Mouse (Mus musculus) heart, postnatal 0 days (tissue): ENCODE measurements around the gene Large1. TPM values are rescaled to one million over a fixed set of nuclear protein-coding genes. Genes with fewer than 3 reads are reported as not detected.

Experiments
- ATAC-seq: fragments of 200-750 bp; cut with Nextera tagmentation; 2 replicates; pipeline ENCODE4 v1.8.0; 2017; ENCODE audit warnings: low read depth, moderate number of reproducible peaks, moderate library complexity; ENCODE audit not compliant: insufficient read depth
- DNase-seq: peaks from one replicate; pipeline ENCODE4 v3.0.0-alpha.2; 2016; ENCODE audit warnings: low spot score
- H3K27ac ChIP-seq: fragments of 300-500 bp; sonication (generic); 2 replicates; pipeline ENCODE4 v1.5.1; 2014; ENCODE audit warnings: low read depth, mild to moderate bottlenecking
- H3K27me3 ChIP-seq: fragments of 300-500 bp; sonication (generic); 2 replicates; pipeline ENCODE4 v1.6.1; 2014; ENCODE audit warnings: low read length, mixed read lengths; ENCODE audit not compliant: control insufficient read depth, insufficient read depth
- H3K36me3 ChIP-seq: fragments of 300-500 bp; sonication (generic); replicated peaks from 2 replicates; pipeline ENCODE4 v1.6.1; 2014; ENCODE audit warnings: low read length, mixed read lengths; ENCODE audit not compliant: control insufficient read depth, insufficient read depth
- H3K4me1 ChIP-seq: fragments of 300-500 bp; sonication (generic); 2 replicates; pipeline ENCODE4 v1.6.1; 2014; ENCODE audit warnings: antibody characterized with exemption; ENCODE audit not compliant: control insufficient read depth, insufficient read depth
- H3K4me2 ChIP-seq: fragments of 300-500 bp; sonication (generic); 2 replicates; pipeline ENCODE4 v1.6.1; 2014; ENCODE audit warnings: low read depth, mild to moderate bottlenecking, low read length, moderate library complexity
- H3K4me3 ChIP-seq: fragments of 300-500 bp; sonication (generic); 2 replicates; pipeline ENCODE4 v1.5.1; 2014; ENCODE audit warnings: low read depth, low read length
- H3K9ac ChIP-seq: fragments of 300-500 bp; sonication (generic); replicated peaks from 2 replicates; pipeline ENCODE4 v1.6.1; 2014; ENCODE audit warnings: low read depth, low read length, mixed read lengths
- H3K9me3 ChIP-seq: fragments of 300-500 bp; sonication (generic); replicated peaks from 2 replicates; pipeline ENCODE4 v1.6.1; 2016; ENCODE audit warnings: low read length; ENCODE audit not compliant: control insufficient read depth
- CTCF ChIP-seq: IDR thresholded peaks from 2 replicates; pipeline ENCODE4 v1.5.1; 2016; ENCODE audit warnings: antibody characterized with exemption, control low read depth, low read depth
- EP300 ChIP-seq: IDR thresholded peaks from 2 replicates; pipeline ENCODE4 v1.6.1; 2016; ENCODE audit warnings: antibody characterized with exemption, low read depth
- WGBS: fragments of 180-500 bp; shearing (Covaris S2); extraction: QIAGEN DNeasy Blood & Tissue Kit; methylation state at CpG from one replicate; pipeline ENCODE4 v1.1.7; 2014; 5-methylcytosine and 5-hydroxymethylcytosine counted together
- microRNA-seq: library from miRNA; unstranded; fragments of <30 nt; microRNA quantifications from one replicate; pipeline ENCODE4, GENCODE M21; 2016
- polyA plus RNA-seq: library from polyadenylated mRNA; unstranded; fragments of >200 nt; fragmentation: Nextera tagmentation; extraction: Ambion mirVana; gene quantifications from 2 replicates; pipeline ENCODE4 v1.2.1, GENCODE M21; 2015
- total RNA-seq: library from RNA; depleted of rRNA; stranded (reverse); fragments of >200 nt; gene quantifications from 2 replicates; pipeline ENCODE4 v1.2.3, GENCODE M21; 2014; ENCODE audit warnings: low replicate concordance

The Large1 gene
- total and polyA plus RNA-seq, 2 experiments from 2014 or later = 5.9 to 41.0 TPM

DNA sequence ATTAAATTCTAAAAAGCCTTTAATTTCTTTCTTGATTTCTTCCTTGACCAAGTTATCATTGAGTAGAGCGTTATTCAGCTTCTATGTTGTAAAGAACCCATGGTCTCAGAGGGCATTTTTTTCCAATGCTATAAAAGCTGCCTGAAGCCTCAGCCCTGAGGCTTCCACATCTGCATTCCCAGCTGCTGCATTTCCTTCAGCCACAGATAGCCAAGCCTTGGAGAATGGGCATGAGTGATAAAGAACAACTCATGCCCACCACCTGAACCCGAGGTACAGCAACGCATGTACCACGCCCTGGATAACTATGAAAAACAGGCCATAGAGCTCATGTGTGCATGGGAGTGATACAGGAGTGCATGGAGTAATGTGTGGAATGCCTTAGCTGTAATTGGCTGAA is 572.7 kb downstream of the Large1 start:
- no peaks in the 10 kb centered on the region for H3K9me3 ChIP-seq
- TF ChIP-seq CTCF = no peak
- TF ChIP-seq EP300 = no peak
- 87% methylated on average over 4 of the region's 4 CpGs for WGBS

DNA sequence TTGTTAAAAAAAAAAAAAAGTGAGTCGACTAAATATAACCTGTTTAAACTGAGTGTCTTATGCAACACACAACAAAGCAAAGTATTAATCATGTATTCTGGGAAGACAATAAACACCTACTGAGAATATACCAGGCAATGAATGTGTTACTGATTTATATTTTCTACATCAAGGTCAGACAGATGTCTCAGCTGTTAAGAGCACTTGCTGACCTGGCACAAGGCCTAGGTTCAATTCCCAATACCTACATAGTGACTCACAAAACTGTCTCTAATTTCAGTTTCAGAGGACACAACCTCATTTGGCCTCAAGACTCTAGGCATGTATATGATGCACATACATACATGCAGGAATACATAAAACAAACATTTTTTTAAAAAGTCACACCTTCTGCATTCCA is 575.5 kb downstream of the Large1 start:
- 79% methylated on average over 1 of the region's 1 CpGs for WGBS
- no peak for ATAC-seq

More for the DNA sequence above, 572.7 kb downstream of the Large1 start:
- H3K36me3 ChIP-seq = no peaks in the 10 kb centered on the region
- no peak for ATAC-seq
- H3K4me2 ChIP-seq = no peak overlapping the region
- H3K27me3 ChIP-seq = no peaks in the 10 kb centered on the region
- DNase-seq = no peak
- no peak overlapping the region for H3K4me3 ChIP-seq
- no peaks in the 10 kb centered on the region for H3K4me1 ChIP-seq
- no peak overlapping the region for H3K27ac ChIP-seq
- no peak overlapping the region for H3K9ac ChIP-seq

DNA sequence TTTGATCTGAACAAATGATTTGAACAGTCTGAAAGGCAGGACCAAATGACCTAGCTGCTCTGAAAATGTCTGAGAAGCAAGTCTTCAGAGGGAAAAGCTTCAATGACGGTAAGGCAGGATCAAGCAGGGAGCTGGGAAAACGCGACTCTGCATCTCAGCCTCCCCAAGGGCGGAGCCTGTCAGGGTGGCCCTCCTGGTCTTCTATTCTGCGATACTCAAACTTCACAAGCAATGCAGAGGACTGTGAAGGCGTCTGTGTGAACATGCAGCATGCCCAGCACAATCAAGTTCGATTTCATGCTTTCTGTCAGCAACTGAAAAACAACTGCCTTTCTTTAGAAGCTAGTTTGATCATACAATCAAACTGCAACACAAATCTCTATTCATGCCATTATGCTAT is 586.6 kb downstream of the Large1 start:
- Histone ChIP-seq H3K27me3 (no peaks in the 10 kb centered on the region), H3K27ac (no peak overlapping the region), H3K4me3 (no peak overlapping the region), H3K9me3 (no peaks in the 10 kb centered on the region), H3K36me3 (no peaks in the 10 kb centered on the region), H3K4me2 (no peak overlapping the region), H3K4me1 (no peaks in the 10 kb centered on the region; the same call in 1 of the 2 replicates), H3K9ac (no peak overlapping the region)
- no peak for DNase-seq
- whole genome bisulfite sequencing = 38% methylated on average over 7 of the region's 7 CpGs
- no peak for ATAC-seq
- TF ChIP-seq CTCF (no peak), EP300 (no peak)

More for the DNA sequence above, 575.5 kb downstream of the Large1 start:
- TF ChIP-seq CTCF (no peak), EP300 (no peak)
- Histone ChIP-seq H3K4me3 (no peak overlapping the region), H3K4me2 (no peak overlapping the region), H3K27ac (no peak overlapping the region), H3K36me3 (no peaks in the 10 kb centered on the region), H3K4me1 (no peaks in the 10 kb centered on the region), H3K27me3 (no peaks in the 10 kb centered on the region), H3K9me3 (no peaks in the 10 kb centered on the region), H3K9ac (no peak overlapping the region)
- DNase-seq = no peak

DNA sequence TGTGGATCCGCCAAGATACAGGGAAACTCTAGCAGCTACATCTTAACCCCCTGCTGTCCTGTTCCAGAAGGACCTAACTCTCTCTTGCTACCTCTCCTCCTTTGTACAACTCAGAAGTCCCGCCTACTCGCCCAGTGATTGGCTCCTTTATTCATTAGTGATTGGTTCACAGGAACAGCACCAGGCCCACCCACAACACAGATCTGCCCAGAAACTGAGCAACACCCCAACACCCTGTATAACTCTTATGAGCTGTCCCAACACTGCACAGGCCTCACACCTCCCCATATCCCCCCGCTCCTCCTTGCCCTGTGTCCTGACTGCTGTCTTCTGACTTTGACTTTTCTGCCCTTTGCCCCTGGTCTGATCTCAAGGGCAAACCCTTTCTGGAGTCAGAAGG is 587.6 kb downstream of the Large1 start:
- Histone ChIP-seq H3K36me3 (no peaks in the 10 kb centered on the region), H3K9me3 (no peaks in the 10 kb centered on the region), H3K4me3 (no peak overlapping the region), H3K27me3 (no peaks in the 10 kb centered on the region), H3K4me1 (peaks cover 3% of the 10 kb centered on the region; the same call in 1 of the 2 replicates), H3K4me2 (no peak overlapping the region), H3K27ac (no peak overlapping the region), H3K9ac (no peak overlapping the region)
- ATAC-seq = no peak
- no peak for TF ChIP-seq EP300
- no peak for TF ChIP-seq CTCF
- WGBS = 79% methylated on average over 4 of the region's 4 CpGs
- no peak for DNase-seq

Small RNAs within 50 kb of the gene (microRNA-seq; reads per million reads assigned to microRNA genes)
- 0.71 reads per million for gene Mir28b
